Mouse (Mus musculus) hindbrain, embryonic 15.5 days (tissue): ENCODE results near the gene Nlrp4a. TPM values are rescaled to one million over a fixed set of nuclear protein-coding genes. Genes with fewer than 3 reads are reported as not detected.
"Not testable (repeated sequence)": the region's sequence is repeated elsewhere in the genome, so short reads cannot be mapped to it uniquely, and the experiment has no call there.

Experiments used
- ATAC-seq: fragments of 200-750 bp; cut with Nextera tagmentation; 2 replicates; pipeline ENCODE4 v1.8.0; 2017; ENCODE audit warnings: low read depth, moderate number of reproducible peaks, moderate TSS enrichment; ENCODE audit not compliant: low FRiP score
- H3K27ac ChIP-seq: fragments of 300-500 bp; sonication (generic); replicated peaks from 2 replicates; pipeline ENCODE4 v1.5.1; 2015; ENCODE audit warnings: mild to moderate bottlenecking, inconsistent platforms
- H3K27me3 ChIP-seq: fragments of 300-500 bp; sonication (generic); 2 replicates; pipeline ENCODE4 v1.6.1; 2015; ENCODE audit warnings: control low read depth, inconsistent platforms
- H3K36me3 ChIP-seq: fragments of 300-500 bp; sonication (generic); 2 replicates; pipeline ENCODE4 v1.6.1; 2015; ENCODE audit warnings: control low read depth, inconsistent platforms
- H3K4me1 ChIP-seq: fragments of 300-500 bp; sonication (generic); replicated peaks from 2 replicates; pipeline ENCODE4 v1.6.1; 2015; ENCODE audit warnings: control low read depth, inconsistent platforms
- H3K4me2 ChIP-seq: fragments of 300-500 bp; sonication (generic); 2 replicates; pipeline ENCODE4 v1.6.1; 2015; ENCODE audit warnings: moderate library complexity, mild to moderate bottlenecking, inconsistent platforms
- H3K4me3 ChIP-seq: fragments of 300-500 bp; sonication (generic); 2 replicates; pipeline ENCODE4 v1.5.1; 2015; ENCODE audit warnings: mild to moderate bottlenecking, inconsistent platforms
- H3K9ac ChIP-seq: fragments of 300-500 bp; sonication (generic); 2 replicates; pipeline ENCODE4 v1.6.1; 2015; ENCODE audit warnings: inconsistent platforms
- H3K9me3 ChIP-seq: fragments of 300-500 bp; sonication (generic); 2 replicates; pipeline ENCODE4 v1.6.1; 2016; ENCODE audit warnings: control low read depth, inconsistent platforms
- WGBS: fragments of 180-500 bp; shearing (Covaris S2); methylation state at CpG from one replicate; pipeline ENCODE4 v1.1.7; 2015; 5-methylcytosine and 5-hydroxymethylcytosine counted together
- polyA plus RNA-seq: library from polyadenylated mRNA; unstranded; fragments of >200 nt; fragmentation: Nextera tagmentation; extraction: Ambion mirVana; gene quantifications from 2 replicates; pipeline ENCODE4 v1.2.1, GENCODE M21; 2015

Nlrp4a gene
- polyA plus RNA-seq = not detected in 2 replicates

DNA sequence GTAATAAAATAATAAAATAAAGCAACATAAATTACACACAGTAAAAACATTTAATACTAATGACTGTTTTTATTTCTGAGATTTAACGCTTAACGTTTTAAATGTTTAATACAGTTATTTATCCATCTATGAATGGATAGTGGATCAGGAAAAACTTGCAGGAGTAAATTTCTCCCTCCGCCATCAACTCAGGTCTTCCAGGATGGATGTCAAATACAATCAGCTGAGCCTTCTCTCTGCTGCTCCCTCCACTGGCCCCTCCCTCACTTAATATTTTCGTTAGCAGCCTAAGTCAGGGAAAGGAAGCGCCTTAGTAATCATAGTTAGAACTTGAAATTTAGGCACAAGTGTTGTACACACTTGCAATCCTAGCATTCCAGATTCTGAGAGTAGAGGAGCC lies at the start of gene Nlrp4a:
Nlrp4a (plus strand) TSS at position 301 of the 400 bp plus-strand sequence.
- Histone ChIP-seq H3K4me2 (no peak within 1 kb of the TSS), H3K4me3 (no peak within 1 kb of the TSS), H3K4me1 (no peaks in the 10 kb centered on the region), H3K27ac (no peak within 1 kb of the TSS), H3K9me3 (no peaks in the 10 kb centered on the region), H3K36me3 (no peaks in the 10 kb centered on the region), H3K9ac (no peak within 1 kb of the TSS), H3K27me3 (no peaks in the 10 kb centered on the region)
- no peak for ATAC-seq
- 87% methylated on average over 5 of the region's 5 CpGs for WGBS

DNA sequence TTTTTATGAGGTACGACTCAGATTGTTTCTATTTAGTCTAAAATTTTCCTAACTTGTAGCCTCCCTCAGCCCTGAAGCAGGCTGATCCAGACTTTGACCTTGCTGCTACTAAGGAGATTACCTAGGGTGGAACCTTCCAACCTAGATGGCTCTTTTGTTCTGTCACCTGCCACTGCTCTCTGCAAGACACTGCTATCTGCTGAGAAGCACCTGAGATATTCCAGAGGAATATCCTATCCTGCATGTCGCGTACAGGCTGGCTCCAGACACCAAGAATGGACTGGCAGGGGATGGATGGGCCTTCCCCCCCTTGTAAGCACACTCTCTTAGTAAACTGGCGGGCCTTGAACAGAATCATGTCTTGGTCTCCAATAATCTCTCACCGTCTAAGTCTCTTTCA lies 48.2 kb upstream of the Nlrp4a start:
- H3K9ac ChIP-seq, H3K4me3 ChIP-seq, H3K27me3 ChIP-seq, ATAC-seq, H3K4me1 ChIP-seq, H3K36me3 ChIP-seq, H3K9me3 ChIP-seq, H3K27ac ChIP-seq, H3K4me2 ChIP-seq: not testable (repeated sequence)
- 82% methylated on average over 5 of the region's 5 CpGs for WGBS

DNA sequence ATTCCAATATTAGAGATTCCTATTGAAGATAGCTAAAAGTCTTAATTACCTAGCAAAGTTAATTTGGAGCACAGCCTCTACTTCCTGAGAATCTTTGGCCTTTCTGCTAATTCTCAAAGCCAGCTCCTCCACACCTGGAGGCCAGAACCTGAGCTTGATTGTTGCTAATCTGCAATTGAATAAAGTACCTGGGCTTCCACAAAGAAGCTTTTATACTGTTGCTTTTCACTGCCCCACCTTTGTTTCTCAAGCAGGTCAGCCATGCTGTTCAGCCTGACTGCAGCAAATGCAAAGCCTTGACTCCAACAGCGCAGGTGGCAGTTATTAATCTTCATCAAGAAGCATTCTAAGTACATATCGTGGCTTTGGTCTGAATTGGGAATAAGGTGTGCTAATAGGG lies 43.8 kb upstream of the Nlrp4a start:
- not testable (repeated sequence) for H3K9ac ChIP-seq, H3K9me3 ChIP-seq
- WGBS = 81% methylated on average over 2 of the region's 2 CpGs

DNA sequence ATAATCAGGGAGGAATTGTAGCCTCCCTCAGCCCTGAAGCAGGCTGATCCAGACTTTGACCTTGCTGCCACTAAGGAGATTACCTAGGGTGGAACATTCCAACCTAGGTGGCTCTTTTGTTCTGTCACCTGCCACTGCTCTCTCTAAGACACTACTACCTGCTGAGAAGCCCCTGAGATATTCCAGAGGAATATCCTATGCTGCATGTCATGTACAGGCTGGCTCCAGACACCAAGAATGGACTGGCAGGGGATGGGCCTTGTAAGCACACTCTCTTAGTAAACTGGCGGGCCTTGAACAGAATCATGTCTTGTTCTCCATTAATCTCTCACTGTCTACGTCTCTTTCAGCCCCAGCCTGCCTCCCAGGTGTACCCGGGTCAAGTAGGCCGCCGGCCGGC lies 43.1 kb upstream of the Nlrp4a start:
- H3K27ac ChIP-seq, H3K9ac ChIP-seq, H3K36me3 ChIP-seq, ATAC-seq, H3K4me2 ChIP-seq, H3K4me3 ChIP-seq, H3K4me1 ChIP-seq, H3K9me3 ChIP-seq, H3K27me3 ChIP-seq: not testable (repeated sequence)
- WGBS = 89% methylated on average over 6 of the region's 6 CpGs

More for the DNA sequence above, 43.8 kb upstream of the Nlrp4a start:
- H3K4me1 ChIP-seq, ATAC-seq, H3K4me2 ChIP-seq, H3K27ac ChIP-seq, H3K36me3 ChIP-seq, H3K27me3 ChIP-seq, H3K4me3 ChIP-seq: not testable (repeated sequence)

- WGBS = 68% methylated on average over 2 of the region's 2 CpGs
- H3K9me3 ChIP-seq, H3K27me3 ChIP-seq, ATAC-seq, H3K4me2 ChIP-seq, H3K36me3 ChIP-seq, H3K4me3 ChIP-seq, H3K27ac ChIP-seq, H3K4me1 ChIP-seq, H3K9ac ChIP-seq: not testable (repeated sequence)
These were observed 31.3 kb upstream of the Nlrp4a start, which contains the start of gene Nlrp9c for GRCm38 (mm10) chr7:26403600-26403999. TSS of gene Nlrp9c (minus strand) at chr7:26403700.

GRCm38 (mm10) chr7:26476690-26477089 lies 41.8 kb downstream of the Nlrp4a start:
- Histone ChIP-seq H3K9ac (no peak overlapping the region), H3K4me2 (no peak overlapping the region), H3K4me1 (no peaks in the 10 kb centered on the region), H3K27me3 (no peaks in the 10 kb centered on the region), H3K27ac (no peak overlapping the region), H3K4me3 (no peak overlapping the region), H3K9me3 (peaks cover 6% of the 10 kb centered on the region; the same call in 1 of the 2 replicates), H3K36me3 (no peaks in the 10 kb centered on the region)
- ATAC-seq = no peak

DNA sequence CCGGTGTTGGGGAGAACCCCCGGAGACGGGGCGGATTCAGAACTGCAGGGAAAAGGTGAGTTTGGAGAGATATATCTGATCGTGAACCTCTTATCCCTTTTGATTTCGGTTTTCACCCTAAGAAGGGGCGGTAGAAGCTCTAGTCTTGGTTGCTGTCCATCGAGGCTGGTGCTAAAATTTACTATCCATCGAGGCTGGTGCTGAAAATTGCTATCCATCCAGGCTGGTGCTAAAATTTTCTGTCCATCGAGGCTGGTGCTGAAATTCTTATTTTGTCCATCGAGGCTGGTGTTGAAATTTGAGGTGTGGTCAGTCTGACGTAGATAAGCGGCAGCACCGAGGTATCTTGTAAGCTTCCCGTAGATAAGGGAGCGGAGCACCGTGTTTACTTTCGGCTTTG lies 54.6 kb downstream of the Nlrp4a start:
- not testable (repeated sequence) for H3K4me3 ChIP-seq, H3K9me3 ChIP-seq, H3K4me2 ChIP-seq, H3K27me3 ChIP-seq, ATAC-seq, H3K27ac ChIP-seq, H3K9ac ChIP-seq, H3K4me1 ChIP-seq, H3K36me3 ChIP-seq
- 84% methylated on average over 18 of the region's 18 CpGs for WGBS

Other genes starting within 250 kb of the Nlrp4a start
- gene Vmn1r184, start 174.8 kb upstream of the Nlrp4a start, polyA plus RNA-seq = not detected in 2 replicates
- gene Cyp2a4, start 127.9 kb upstream of the Nlrp4a start, polyA plus RNA-seq = not detected in 2 replicates
- gene Nlrp9c, start 31.4 kb upstream of the Nlrp4a start, polyA plus RNA-seq = not detected in 2 replicates
- not detected in 2 replicates for gene Nlrp9a, start 99.9 kb downstream of the Nlrp4a start, polyA plus RNA-seq
- gene Vmn1r185, start 183.4 kb downstream of the Nlrp4a start, polyA plus RNA-seq = not detected in 2 replicates